Mouse (Mus musculus) liver, postnatal 0 days (tissue): ENCODE measurements around the gene Hmgcs2.

ENCODE experiments used
- CTCF ChIP-seq: sonication (generic); IDR thresholded peaks from 2 replicates; pipeline ENCODE4 v1.5.1; 2016; ENCODE audit warnings: antibody characterized with exemption, low read depth
- EP300 ChIP-seq: IDR thresholded peaks from 2 replicates; pipeline ENCODE4 v1.6.1; 2016; ENCODE audit warnings: antibody characterized with exemption, low read depth, mild to moderate bottlenecking

- TF ChIP-seq CTCF = no peak
- TF ChIP-seq EP300 = no peak
Measured at GRCm38 (mm10) chr3:98348705-98349104, 68.5 kb downstream of the Hmgcs2 start.
